Mouse (Mus musculus) liver, adult 2 months (tissue): ENCODE results near the gene Sh3glb1. TPM values are rescaled to one million over a fixed set of nuclear protein-coding genes. Genes with fewer than 3 reads are reported as not detected.

Source experiments
- DNase-seq: peaks from one replicate; pipeline ENCODE4 v3.0.0-alpha.2; 2011; ENCODE audit warnings: low read depth, low spot score; ENCODE audit errors: extremely low read depth
- H3K27ac ChIP-seq: fragments of 200-500 bp; replicated peaks from 2 replicates; pipeline ENCODE4 v1.5.1; 2012; ENCODE audit warnings: low read depth, mild to moderate bottlenecking, control low read depth, inconsistent platforms, low read length; ENCODE audit not compliant: insufficient read depth
- H3K27me3 ChIP-seq: fragments of 200-500 bp; 2 replicates; pipeline ENCODE4 v1.6.1; 2012; ENCODE audit warnings: mild to moderate bottlenecking, moderate library complexity, low read length, inconsistent platforms; ENCODE audit not compliant: control insufficient read depth, insufficient read depth
- H3K36me3 ChIP-seq: fragments of 200-500 bp; 2 replicates; pipeline ENCODE4 v1.6.1; 2012; ENCODE audit warnings: low read length, inconsistent platforms; ENCODE audit not compliant: control insufficient read depth, insufficient read depth
- H3K4me1 ChIP-seq: fragments of 200-500 bp; 2 replicates; pipeline ENCODE4 v1.6.1; 2011; ENCODE audit warnings: low read length; ENCODE audit not compliant: control insufficient read depth, insufficient read depth
- H3K4me3 ChIP-seq: fragments of 200-500 bp; 2 replicates; pipeline ENCODE4 v1.5.1; 2011; ENCODE audit warnings: low read depth, mild to moderate bottlenecking, control low read depth, low read length, moderate library complexity; ENCODE audit not compliant: insufficient read depth
- H3K79me2 ChIP-seq: fragments of 200-500 bp; 2 replicates; pipeline ENCODE4 v1.6.1; 2012; ENCODE audit warnings: inconsistent platforms, mild to moderate bottlenecking, low read length, moderate library complexity; ENCODE audit not compliant: control insufficient read depth, insufficient read depth
- H3K9ac ChIP-seq: fragments of 200-500 bp; 2 replicates; pipeline ENCODE4 v1.6.1; 2012; ENCODE audit warnings: low read depth, mild to moderate bottlenecking, control low read depth, inconsistent platforms, low read length
- CTCF ChIP-seq: fragments of 200-500 bp; IDR thresholded peaks from 2 replicates; pipeline ENCODE4 v1.5.1; 2011; ENCODE audit warnings: low read depth, low read length, control low read depth
- POLR2A ChIP-seq: fragments of 200-500 bp; IDR thresholded peaks from 2 replicates; pipeline ENCODE4 v1.6.1; 2011; ENCODE audit warnings: low read length, control low read depth; ENCODE audit not compliant: insufficient read depth; ENCODE audit errors: extremely low read depth
- WGBS: fragments of 180-500 bp; shearing (Covaris S2); methylation state at CpG from one replicate; pipeline ENCODE4 v1.1.7; 2018; 5-methylcytosine and 5-hydroxymethylcytosine counted together
- polyA plus RNA-seq: library from polyadenylated mRNA; depleted of rRNA; stranded (reverse); fragments of >200 nt; gene quantifications from 2 replicates; pipeline ENCODE4 v1.2.3, GENCODE M21; 2012
- total RNA-seq: library from RNA; depleted of rRNA; stranded (reverse); fragments of >200 nt; gene quantifications from 2 replicates; pipeline ENCODE4 v1.2.3, GENCODE M21; 2014

Gene Sh3glb1
- total and polyA plus RNA-seq, 2 experiments = 7.7 to 28.2 TPM

DNA sequence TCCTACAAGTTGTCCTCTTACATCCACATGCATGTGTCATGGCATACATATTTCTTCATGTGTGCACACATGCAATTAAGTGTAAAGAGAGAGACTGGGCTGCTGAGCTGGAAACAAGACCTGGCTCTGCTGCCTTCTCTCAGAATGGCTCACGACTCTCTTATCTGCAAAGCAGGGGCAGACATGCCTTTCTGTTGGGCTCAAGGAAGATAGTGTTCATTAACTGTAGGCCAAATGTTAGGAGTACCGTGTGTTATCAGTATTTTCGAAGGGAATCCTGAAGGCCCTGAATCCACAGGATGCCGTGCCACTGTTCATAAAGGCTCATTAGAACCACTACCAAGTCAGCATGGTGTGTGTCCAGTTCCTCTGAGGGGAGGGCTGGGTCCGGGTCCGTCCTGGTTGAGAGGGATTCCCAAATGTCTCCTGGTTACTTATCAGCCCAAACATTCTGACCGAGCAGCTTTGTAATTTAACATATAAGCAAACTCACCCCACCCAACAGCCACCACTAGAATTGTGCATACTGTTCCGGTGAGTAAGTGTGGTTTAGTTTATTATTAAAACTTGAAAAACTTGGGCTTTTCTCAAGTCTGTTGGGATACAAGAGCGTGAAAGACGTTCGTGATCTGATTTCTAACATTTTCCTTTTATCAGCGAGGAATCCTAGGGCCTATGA, 36.9 kb downstream of the Sh3glb1 start:
- H3K4me1 ChIP-seq = no peaks in the 10 kb centered on the region
- H3K9ac ChIP-seq = no peak overlapping the region
- H3K79me2 ChIP-seq = no peaks in the 10 kb centered on the region
- no peak overlapping the region for H3K27ac ChIP-seq
- no peaks in the 10 kb centered on the region for H3K27me3 ChIP-seq
- no peak for DNase-seq
- peaks cover 3% of the 10 kb centered on the region; the same call in 1 of the 2 replicates for H3K36me3 ChIP-seq
- TF ChIP-seq CTCF (no peak), POLR2A (no peak)
- no peak overlapping the region for H3K4me3 ChIP-seq
- 89% methylated on average over 12 of the region's 12 CpGs for WGBS

DNA sequence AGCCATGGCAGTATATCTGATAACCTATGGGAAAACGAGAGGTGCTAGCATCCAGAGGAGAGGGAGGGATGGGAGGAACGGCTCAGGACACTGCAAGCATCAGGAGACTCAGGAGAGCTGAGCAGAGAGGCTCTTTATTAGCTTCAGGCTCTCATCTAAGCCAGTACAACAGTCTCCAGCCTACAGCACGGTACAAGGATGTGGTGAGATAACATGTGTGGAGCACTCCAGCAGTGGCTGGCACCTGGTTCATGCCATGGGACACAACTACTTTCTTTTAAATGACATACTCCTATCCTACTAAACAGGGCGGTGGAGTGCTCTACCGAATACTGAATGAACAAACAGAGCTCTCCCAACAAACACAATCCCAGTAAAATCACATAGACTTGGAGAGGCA, 38.6 kb downstream of the Sh3glb1 start:
- Histone ChIP-seq H3K27me3 (no peaks in the 10 kb centered on the region), H3K36me3 (peaks cover 3% of the 10 kb centered on the region; the same call in 1 of the 2 replicates), H3K9ac (no peak overlapping the region), H3K4me1 (no peaks in the 10 kb centered on the region), H3K27ac (no peak overlapping the region), H3K4me3 (no peak overlapping the region), H3K79me2 (no peaks in the 10 kb centered on the region)
- DNase-seq = no peak
- 77% methylated on average over 5 of the region's 5 CpGs for WGBS
- no peak for TF ChIP-seq CTCF
- TF ChIP-seq POLR2A = no peak

DNA sequence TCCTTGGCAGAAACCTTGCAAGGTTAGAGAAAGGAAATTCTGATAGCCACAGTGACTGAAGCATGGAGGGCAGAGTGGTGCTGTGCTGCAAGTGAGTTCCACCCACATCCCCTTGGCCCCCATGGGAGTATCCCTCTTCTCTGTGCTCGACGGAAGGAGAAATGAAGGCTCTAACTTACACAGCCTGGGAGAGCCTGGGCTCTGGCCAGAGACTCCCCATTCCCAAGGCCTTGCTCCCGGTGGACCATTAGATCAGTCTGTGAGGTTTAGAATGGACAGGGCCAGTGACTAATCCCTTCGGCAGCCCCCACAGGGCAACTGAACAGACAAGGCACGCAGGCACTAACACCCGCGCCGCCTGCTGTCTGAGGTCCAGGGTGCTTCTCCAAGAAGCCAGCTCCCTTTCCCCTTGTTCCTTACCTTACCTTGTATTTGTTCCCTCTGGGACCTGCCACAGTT, 40.4 kb downstream of the Sh3glb1 start:
- no peaks in the 10 kb centered on the region for H3K79me2 ChIP-seq
- no peak overlapping the region for H3K9ac ChIP-seq
- no peak overlapping the region for H3K4me3 ChIP-seq
- peaks cover 2% of the 10 kb centered on the region; the same call in 1 of the 2 replicates for H3K36me3 ChIP-seq
- no peak overlapping the region for H3K27ac ChIP-seq
- DNase-seq = no peak
- H3K27me3 ChIP-seq = no peaks in the 10 kb centered on the region
- WGBS = 90% methylated on average over 8 of the region's 8 CpGs
- no peaks in the 10 kb centered on the region for H3K4me1 ChIP-seq
- TF ChIP-seq CTCF (no peak), POLR2A (no peak)

DNA sequence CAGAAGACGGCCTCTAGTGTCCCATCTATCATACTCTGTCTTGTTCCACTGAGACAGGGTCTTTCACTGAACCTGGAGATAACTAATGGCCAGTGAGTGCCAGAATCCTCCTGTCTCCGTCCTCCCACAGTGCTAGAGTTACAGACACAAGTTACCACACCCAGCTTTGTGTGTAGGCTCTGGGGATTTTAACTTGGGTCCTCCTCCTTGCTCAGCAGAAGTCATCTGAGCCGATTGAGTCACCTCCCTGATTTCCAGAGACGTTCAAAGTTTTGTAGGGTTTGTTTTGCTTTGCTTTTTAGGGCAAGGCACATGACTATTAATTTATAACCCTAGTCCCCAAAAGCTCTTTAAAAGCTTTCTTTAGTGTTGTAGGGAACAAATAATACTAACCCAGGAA, 41.0 kb downstream of the Sh3glb1 start:
- 76% methylated on average over 4 of the region's 4 CpGs for WGBS
- DNase-seq = no peak
- Histone ChIP-seq H3K27me3 (no peaks in the 10 kb centered on the region), H3K36me3 (no peaks in the 10 kb centered on the region), H3K27ac (no peak overlapping the region), H3K79me2 (no peaks in the 10 kb centered on the region), H3K4me1 (no peaks in the 10 kb centered on the region), H3K4me3 (no peak overlapping the region), H3K9ac (no peak overlapping the region)
- TF ChIP-seq CTCF (no peak), POLR2A (no peak)

DNA sequence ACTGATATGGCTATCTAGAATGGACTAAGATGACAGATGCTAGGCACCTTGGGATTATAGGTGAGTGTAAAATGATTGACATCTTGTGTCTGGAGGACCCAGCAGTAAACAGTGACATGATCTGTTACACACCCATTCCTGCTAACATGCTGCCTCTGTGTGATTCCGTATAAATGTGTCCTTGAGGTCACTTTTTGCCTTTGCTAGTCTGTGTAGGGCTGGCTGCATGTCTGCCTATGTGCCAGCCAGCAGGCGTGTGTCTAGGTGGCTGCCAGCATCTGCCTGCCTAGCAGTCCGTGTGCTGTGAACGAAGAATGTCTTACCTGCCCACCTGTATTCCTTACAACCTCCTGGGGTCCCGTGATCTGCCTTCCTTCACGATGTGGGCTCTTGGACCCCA, 42.4 kb downstream of the Sh3glb1 start:
- no peak overlapping the region for H3K27ac ChIP-seq
- no peaks in the 10 kb centered on the region for H3K36me3 ChIP-seq
- 90% methylated on average over 6 of the region's 6 CpGs for WGBS
- no peaks in the 10 kb centered on the region for H3K27me3 ChIP-seq
- H3K79me2 ChIP-seq = no peaks in the 10 kb centered on the region
- DNase-seq = no peak
- no peaks in the 10 kb centered on the region for H3K4me1 ChIP-seq
- H3K4me3 ChIP-seq = no peak overlapping the region
- no peak overlapping the region for H3K9ac ChIP-seq
- no peak for TF ChIP-seq POLR2A
- no peak for TF ChIP-seq CTCF

DNA sequence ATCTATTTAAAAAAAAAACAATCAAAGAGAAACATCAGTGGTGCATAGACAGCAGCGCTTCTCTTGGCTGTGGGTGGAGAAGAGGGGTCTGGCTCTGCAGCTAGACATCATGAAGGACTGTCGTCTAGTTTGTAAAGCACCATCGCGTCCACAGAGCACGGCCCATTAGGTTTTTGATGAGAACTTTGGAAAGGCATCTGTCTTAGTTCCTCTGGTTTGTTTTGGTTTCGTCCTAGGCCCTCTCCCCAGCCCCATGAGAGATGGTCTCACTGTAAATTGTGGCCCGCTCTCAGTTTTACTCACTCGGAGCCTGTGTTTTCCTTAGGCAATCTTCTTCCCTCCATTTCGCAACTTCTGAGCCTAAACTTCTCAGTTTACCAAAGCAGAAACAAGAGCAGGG, 43.9 kb downstream of the Sh3glb1 start:
- no peak for TF ChIP-seq POLR2A
- TF ChIP-seq CTCF = no peak
- Histone ChIP-seq H3K27me3 (no peaks in the 10 kb centered on the region), H3K9ac (no peak overlapping the region), H3K27ac (no peak overlapping the region), H3K36me3 (no peaks in the 10 kb centered on the region), H3K4me3 (no peak overlapping the region), H3K4me1 (no peaks in the 10 kb centered on the region), H3K79me2 (no peaks in the 10 kb centered on the region)
- WGBS = 87% methylated on average over 9 of the region's 9 CpGs
- DNase-seq = no peak
